Mouse (Mus musculus) liver, adult 2 months (tissue): Measurements from ENCODE around the gene Tenm3.

Source experiments
- CTCF ChIP-seq: fragments of 200-500 bp; IDR thresholded peaks from 2 replicates; pipeline ENCODE4 v1.5.1; 2011; ENCODE audit warnings: low read depth, low read length, control low read depth
- POLR2A ChIP-seq: fragments of 200-500 bp; IDR thresholded peaks from 2 replicates; pipeline ENCODE4 v1.6.1; 2011; ENCODE audit warnings: low read length, control low read depth; ENCODE audit not compliant: insufficient read depth; ENCODE audit errors: extremely low read depth

DNA sequence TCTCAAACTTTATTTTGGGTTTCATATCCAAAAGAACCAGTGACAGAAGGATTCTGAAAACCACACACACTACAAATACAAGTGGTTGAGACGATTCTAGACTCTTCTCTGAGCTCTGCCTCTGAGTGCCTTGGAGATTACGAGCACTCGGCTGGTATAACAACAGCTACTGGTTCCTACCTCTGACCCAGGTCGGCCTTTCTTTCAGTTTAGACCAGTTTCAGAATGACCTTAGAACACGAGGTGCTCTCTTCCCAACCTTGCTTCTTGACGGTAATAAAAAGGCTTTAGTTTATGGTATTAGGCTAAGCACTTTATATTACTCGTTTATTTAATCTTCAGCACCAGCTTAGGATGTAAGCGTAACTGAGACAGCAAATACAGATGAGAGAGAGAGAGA lies 528.1 kb downstream of the Tenm3 start:
- TF ChIP-seq CTCF (no peak), POLR2A (no peak)
